ENCODE assay signal across 19 mouse cellular contexts in genomic region chr17:27459241-27459640, GRCm38 (mm10).
A peak's percentile ranks its signal among the peaks of the same experiment; 100 is the strongest.
DNase-seq lines count a peak whose midpoint lies in the region; ATAC-seq lines count a peak whose summit lies in the region.
"Had no signal": no experiment of that assay in that cellular context is flagged by ENCODE, and none has a peak within 500 bp of the region (broad histone marks: within the 10 kb centered on the region; RNA-seq: fewer than 3 reads in every experiment).

No protein-coding gene starts in this region.

- no peak for ATAC-seq in neural tube, embryonic 12.5 days (ENCODE audit: low FRiP score, low read depth)
- ATAC-seq in neural tube, embryonic 15.5 days (ENCODE audit: low FRiP score) = no peak
- ATAC-seq: forebrain, embryonic 15.5 days; intestine, embryonic 15.5 days had no signal

- intact Hi-C loops in gastrocnemius, postnatal 14 days (cut with DNase I; ENCODE audit: low total_unique reads) = no loop called here

- peak; percentile 50 to 63 for DNase-seq in cerebellum, adult 18-20 months
- DNase-seq in cerebellum, adult 11 months = no peak
- DNase-seq in cerebellum, adult 9-11 months = peak; percentile 80
- DNase-seq in gastrocnemius, postnatal 14 days = no peak
- DNase-seq in lung, postnatal 14 days = no peak
- DNase-seq: adrenal gland, postnatal 10 days; embryo, embryonic 11 days; gastrocnemius, postnatal 10 days; heart, adult 2 months; heart, postnatal 14 days had no signal

- H3K4me3 ChIP-seq in neural tube, embryonic 12.5 days = no peak overlapping the region
- H3K4me3 ChIP-seq in neural tube, embryonic 15.5 days (replicated peaks) = no peak overlapping the region
- H3K4me3 ChIP-seq: embryonic facial prominence, embryonic 15.5 days; erythroblast, embryonic 14.5 days; forebrain, embryonic 15.5 days; heart, adult 2 months; heart, embryonic 15.5 days; intestine, embryonic 15.5 days had no signal

- WGBS in neural tube, embryonic 12.5 days = 84% methylated on average over 3 of the region's 3 CpGs
- WGBS in neural tube, embryonic 15.5 days = 86% methylated on average over 3 of the region's 3 CpGs

- H3K27me3 ChIP-seq in neural tube, embryonic 12.5 days (replicated peaks) = no peaks in the 10 kb centered on the region; the same call in 1 of the 2 replicates
- H3K27me3 ChIP-seq in neural tube, embryonic 15.5 days (replicated peaks) = 0 out of 2 replicates have a peak, but pooled peaks cover 6% of the 10 kb centered on the region
- H3K27me3 ChIP-seq: forebrain, embryonic 15.5 days had no signal

- no peak overlapping the region for H3K27ac ChIP-seq in neural tube, embryonic 12.5 days
- H3K27ac ChIP-seq in neural tube, embryonic 15.5 days (replicated peaks) = no peak overlapping the region
- H3K27ac ChIP-seq: embryonic facial prominence, embryonic 15.5 days; forebrain, embryonic 15.5 days; heart, adult 2 months; heart, embryonic 15.5 days; hindbrain, embryonic 14.5 days; intestine, embryonic 15.5 days had no signal

- no peaks in the 10 kb centered on the region for H3K4me1 ChIP-seq in neural tube, embryonic 12.5 days
- H3K4me1 ChIP-seq in neural tube, embryonic 15.5 days = peaks cover 5% of the 10 kb centered on the region
- H3K4me1 ChIP-seq: heart, embryonic 15.5 days; intestine, embryonic 15.5 days had no signal

- no peak overlapping the region for H3K4me2 ChIP-seq in neural tube, embryonic 12.5 days (replicated peaks)
- no peak overlapping the region for H3K4me2 ChIP-seq in neural tube, embryonic 15.5 days
- H3K4me2 ChIP-seq: embryonic facial prominence, embryonic 15.5 days; forebrain, embryonic 15.5 days; heart, embryonic 11.5 days; heart, embryonic 15.5 days; hindbrain, embryonic 14.5 days; intestine, embryonic 15.5 days had no signal

- no peaks in the 10 kb centered on the region for H3K36me3 ChIP-seq in neural tube, embryonic 12.5 days
- H3K36me3 ChIP-seq in neural tube, embryonic 15.5 days = no peaks in the 10 kb centered on the region
- H3K36me3 ChIP-seq: embryonic facial prominence, embryonic 15.5 days; forebrain, embryonic 15.5 days; heart, embryonic 15.5 days; intestine, embryonic 15.5 days had no signal

- 0 out of 2 replicates have a peak overlapping the region, but pooled peaks have one; percentile 5 for H3K9ac ChIP-seq in neural tube, embryonic 12.5 days
- no peak overlapping the region for H3K9ac ChIP-seq in neural tube, embryonic 15.5 days (replicated peaks)
- H3K9ac ChIP-seq: embryonic facial prominence, embryonic 15.5 days; forebrain, embryonic 15.5 days; heart, embryonic 15.5 days; hindbrain, embryonic 14.5 days; intestine, embryonic 15.5 days had no signal

- H3K9me3 ChIP-seq in neural tube, embryonic 12.5 days = no peaks in the 10 kb centered on the region
- H3K9me3 ChIP-seq in neural tube, embryonic 15.5 days (replicated peaks) = no peaks in the 10 kb centered on the region
- H3K9me3 ChIP-seq: embryonic facial prominence, embryonic 15.5 days; forebrain, embryonic 15.5 days; heart, embryonic 15.5 days; intestine, embryonic 15.5 days had no signal

Comparison
In these comparisons a context has a peak if more than half of its experiments do, and no peak if none do; other contexts are left out.
1. DNase-seq: peak in cerebellum, adult 18-20 months (2 of 2) and cerebellum, adult 9-11 months (single experiment); none in cerebellum, adult 11 months (single experiment), gastrocnemius, postnatal 14 days (single experiment) and lung, postnatal 14 days (single experiment).